Mouse (Mus musculus) heart, embryonic 12.5 days (tissue): Measurements from ENCODE around the gene Cntn3. TPM values are rescaled to one million over a fixed set of nuclear protein-coding genes. Genes with fewer than 3 reads are reported as not detected.

Source experiments
- ATAC-seq: fragments of 200-750 bp; cut with Nextera tagmentation; 2 replicates; pipeline ENCODE4 v1.8.0; 2017; ENCODE audit warnings: moderate TSS enrichment, moderate library complexity; ENCODE audit not compliant: insufficient number of reproducible peaks, low FRiP score
- H3K27ac ChIP-seq: fragments of 300-500 bp; sonication (generic); 2 replicates; pipeline ENCODE4 v1.5.1; 2016; ENCODE audit warnings: mild to moderate bottlenecking, moderate library complexity; ENCODE audit not compliant: poor library complexity, severe bottlenecking
- H3K27me3 ChIP-seq: fragments of 300-500 bp; sonication (generic); replicated peaks from 2 replicates; pipeline ENCODE4 v1.6.1; 2016; ENCODE audit warnings: mild to moderate bottlenecking, moderate library complexity
- H3K36me3 ChIP-seq: fragments of 300-500 bp; sonication (generic); 2 replicates; pipeline ENCODE4 v1.6.1; 2016; ENCODE audit warnings: mild to moderate bottlenecking, moderate library complexity
- H3K4me1 ChIP-seq: fragments of 300-500 bp; sonication (generic); replicated peaks from 2 replicates; pipeline ENCODE4 v1.6.1; 2016; ENCODE audit warnings: mild to moderate bottlenecking
- H3K4me2 ChIP-seq: fragments of 300-500 bp; sonication (generic); 2 replicates; pipeline ENCODE4 v1.6.1; 2016; ENCODE audit warnings: mild to moderate bottlenecking, moderate library complexity
- H3K4me3 ChIP-seq: fragments of 300-500 bp; sonication (generic); 2 replicates; pipeline ENCODE4 v1.5.1; 2016; ENCODE audit warnings: mild to moderate bottlenecking
- H3K9ac ChIP-seq: fragments of 300-500 bp; sonication (generic); 2 replicates; pipeline ENCODE4 v1.6.1; 2016; ENCODE audit warnings: mild to moderate bottlenecking, moderate library complexity
- H3K9me3 ChIP-seq: fragments of 300-500 bp; sonication (generic); replicated peaks from 2 replicates; pipeline ENCODE4 v1.6.1; 2016; ENCODE audit warnings: mild to moderate bottlenecking, moderate library complexity
- WGBS: fragments of 180-500 bp; shearing (Covaris S2); methylation state at CpG from one replicate; pipeline ENCODE4 v1.1.7; 2016; 5-methylcytosine and 5-hydroxymethylcytosine counted together
- polyA plus RNA-seq: library from polyadenylated mRNA; unstranded; fragments of >200 nt; fragmentation: Nextera tagmentation; extraction: Ambion mirVana; gene quantifications from 2 replicates; pipeline ENCODE4 v1.2.1, GENCODE M21; 2016

Cntn3 gene
- polyA plus RNA-seq, 1 experiment from 2014 or later, result 0.28 TPM

DNA sequence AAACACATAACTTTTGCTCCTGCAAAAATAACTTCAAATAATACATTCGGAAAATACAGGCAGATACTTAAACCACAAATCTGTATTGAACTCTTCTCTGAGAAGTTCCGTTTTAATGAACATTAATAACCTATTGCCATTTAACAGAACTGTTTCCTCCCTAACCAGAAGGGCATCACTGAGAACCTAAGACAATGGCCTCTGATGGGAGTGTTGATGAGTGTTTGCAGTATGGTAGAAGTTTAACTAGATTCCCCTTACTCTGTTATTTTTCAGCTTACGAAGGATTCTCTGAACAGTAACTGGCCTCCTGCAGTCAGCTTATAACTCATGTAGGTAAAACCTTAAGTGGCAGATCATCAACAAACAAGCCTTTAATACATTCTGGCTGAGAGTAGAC lies 253.1 kb downstream of the Cntn3 start:
- H3K27me3 ChIP-seq, result no peaks in the 10 kb centered on the region
- no peaks in the 10 kb centered on the region for H3K9me3 ChIP-seq
- no peak overlapping the region for H3K9ac ChIP-seq
- H3K36me3 ChIP-seq, result no peaks in the 10 kb centered on the region
- no peak overlapping the region for H3K4me2 ChIP-seq
- no peak overlapping the region for H3K27ac ChIP-seq
- no peaks in the 10 kb centered on the region for H3K4me1 ChIP-seq
- WGBS, result 77% methylated on average over 3 of the region's 3 CpGs
- no peak for ATAC-seq
- no peak overlapping the region for H3K4me3 ChIP-seq

DNA sequence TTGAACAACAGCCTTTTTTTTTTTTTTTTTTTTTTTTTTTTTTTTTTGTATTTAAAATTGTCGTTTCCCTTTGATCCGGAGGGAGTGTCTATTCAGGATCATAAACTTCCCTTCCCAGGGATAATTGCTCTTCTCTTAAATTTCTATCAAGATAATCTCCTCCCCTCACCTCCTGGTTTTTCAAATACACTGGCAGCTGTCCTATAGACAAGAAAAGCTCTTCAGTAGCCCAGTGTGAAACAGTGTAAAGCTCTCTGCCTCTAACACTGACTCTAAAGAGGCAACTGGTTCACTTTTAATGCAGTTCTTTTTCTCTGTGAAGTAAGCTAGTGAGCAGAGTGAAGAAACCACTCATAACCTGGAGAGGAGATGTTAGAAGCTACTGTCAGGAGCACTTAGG lies 290.0 kb downstream of the Cntn3 start:
- no peak overlapping the region for H3K27ac ChIP-seq
- H3K4me3 ChIP-seq, result no peak overlapping the region
- no peak overlapping the region for H3K9ac ChIP-seq
- no peaks in the 10 kb centered on the region for H3K4me1 ChIP-seq
- H3K4me2 ChIP-seq, result no peak overlapping the region
- WGBS, result 67% methylated on average over 2 of the region's 2 CpGs
- H3K27me3 ChIP-seq, result no peaks in the 10 kb centered on the region
- no peak for ATAC-seq
- H3K9me3 ChIP-seq, result no peaks in the 10 kb centered on the region
- H3K36me3 ChIP-seq, result no peaks in the 10 kb centered on the region

DNA sequence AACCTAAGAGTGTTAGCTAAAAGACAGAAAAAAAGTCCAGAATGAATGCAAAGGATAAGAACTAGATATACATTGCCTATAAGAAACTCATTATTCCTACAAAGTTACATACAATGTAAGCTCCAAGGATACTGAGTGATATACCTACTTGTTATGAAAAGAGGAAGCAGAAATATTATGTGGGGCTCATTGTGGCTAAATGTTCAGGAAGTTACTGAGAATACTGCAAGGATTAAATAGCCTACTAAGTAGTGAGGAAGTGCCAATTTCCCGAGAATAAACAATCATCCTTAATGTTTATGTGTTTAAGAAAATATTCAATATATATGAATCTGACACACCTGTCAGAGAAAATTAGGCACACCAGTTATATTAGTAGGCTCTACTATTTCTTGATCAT lies 341.9 kb downstream of the Cntn3 start:
- H3K4me3 ChIP-seq, result no peak overlapping the region
- H3K27me3 ChIP-seq, result no peaks in the 10 kb centered on the region
- WGBS, result 57% methylated on average over 1 of the region's 1 CpGs
- no peak overlapping the region for H3K27ac ChIP-seq
- no peak for ATAC-seq
- H3K4me1 ChIP-seq, result no peaks in the 10 kb centered on the region
- no peaks in the 10 kb centered on the region for H3K36me3 ChIP-seq
- no peaks in the 10 kb centered on the region for H3K9me3 ChIP-seq
- no peak overlapping the region for H3K4me2 ChIP-seq
- no peak overlapping the region for H3K9ac ChIP-seq

GRCm38 (mm10) chr6:102186316-102186715 lies 386.6 kb downstream of the Cntn3 start:
- H3K27me3 ChIP-seq, result no peaks in the 10 kb centered on the region
- no peak overlapping the region for H3K27ac ChIP-seq
- no peaks in the 10 kb centered on the region for H3K36me3 ChIP-seq
- no peak for ATAC-seq
- 70% methylated on average over 1 of the region's 1 CpGs for WGBS
- H3K4me3 ChIP-seq, result no peak overlapping the region
- H3K9ac ChIP-seq, result no peak overlapping the region
- H3K4me2 ChIP-seq, result no peak overlapping the region
- H3K4me1 ChIP-seq, result no peaks in the 10 kb centered on the region
- no peaks in the 10 kb centered on the region for H3K9me3 ChIP-seq

DNA sequence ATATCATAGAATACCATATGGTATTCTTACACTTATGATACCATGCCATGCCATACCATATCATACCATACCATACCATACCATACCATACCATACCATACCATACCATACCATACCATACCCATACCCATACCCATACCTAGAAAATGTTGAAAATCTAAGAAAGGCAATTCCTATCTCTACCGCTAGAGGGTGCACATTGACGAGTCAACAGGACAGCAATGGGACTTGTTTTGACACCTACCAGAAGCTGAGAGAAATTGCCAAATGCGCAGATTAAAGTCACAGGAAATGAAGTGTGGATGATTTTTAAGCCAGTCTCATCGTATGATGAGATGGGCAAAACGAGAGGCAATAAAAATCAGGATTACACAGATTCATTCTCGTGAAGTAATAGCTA lies 402.0 kb downstream of the Cntn3 start:
- Histone ChIP-seq H3K36me3 (no peaks in the 10 kb centered on the region), H3K4me3 (no peak overlapping the region), H3K27ac (no peak overlapping the region), H3K27me3 (no peaks in the 10 kb centered on the region), H3K4me1 (no peaks in the 10 kb centered on the region), H3K4me2 (no peak overlapping the region), H3K9me3 (no peaks in the 10 kb centered on the region), H3K9ac (no peak overlapping the region)
- 40% methylated on average over 6 of the region's 6 CpGs for WGBS
- no peak for ATAC-seq

GRCm38 (mm10) chr6:102161186-102161585 lies 411.7 kb downstream of the Cntn3 start:
- 86% methylated on average over 3 of the region's 3 CpGs for WGBS
- no peak for ATAC-seq
- Histone ChIP-seq H3K27me3 (no peaks in the 10 kb centered on the region), H3K36me3 (no peaks in the 10 kb centered on the region), H3K4me2 (no peak overlapping the region), H3K9ac (no peak overlapping the region), H3K4me1 (no peaks in the 10 kb centered on the region), H3K4me3 (no peak overlapping the region), H3K9me3 (no peaks in the 10 kb centered on the region), H3K27ac (no peak overlapping the region)

DNA sequence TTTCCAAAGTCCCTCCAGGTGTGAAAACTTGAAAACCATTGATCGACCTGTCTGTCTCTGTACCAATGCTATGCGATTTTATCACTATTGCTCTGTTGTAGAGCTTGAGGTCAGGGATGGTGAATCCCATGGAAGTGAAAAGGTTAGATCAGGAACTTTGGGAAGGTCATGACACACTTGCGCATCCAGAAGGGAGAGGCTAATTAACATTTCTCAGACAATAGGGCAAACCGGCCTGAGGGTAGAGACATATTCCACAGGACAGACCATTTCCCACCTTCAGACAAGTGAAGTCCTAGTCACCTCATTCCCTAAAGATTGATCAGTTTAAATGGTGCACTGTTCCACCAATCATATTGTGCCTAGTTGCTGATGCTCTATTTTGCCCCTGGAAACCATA lies 451.2 kb downstream of the Cntn3 start:
- H3K4me2 ChIP-seq, result no peak overlapping the region
- no peak for ATAC-seq
- WGBS, result 83% methylated on average over 4 of the region's 4 CpGs
- H3K4me1 ChIP-seq, result 0 out of 2 replicates have a peak, but pooled peaks cover 3% of the 10 kb centered on the region
- H3K4me3 ChIP-seq, result no peak overlapping the region
- no peaks in the 10 kb centered on the region for H3K27me3 ChIP-seq
- no peak overlapping the region for H3K9ac ChIP-seq
- H3K36me3 ChIP-seq, result no peaks in the 10 kb centered on the region
- H3K27ac ChIP-seq, result no peak overlapping the region
- no peaks in the 10 kb centered on the region; the same call in 1 of the 2 replicates for H3K9me3 ChIP-seq

GRCm38 (mm10) chr6:102120003-102120402 lies 452.9 kb downstream of the Cntn3 start:
- Histone ChIP-seq H3K27ac (peak overlapping the region; percentile 76; the same call in 1 of the 2 replicates), H3K27me3 (no peaks in the 10 kb centered on the region), H3K36me3 (no peaks in the 10 kb centered on the region), H3K9ac (no peak overlapping the region), H3K4me2 (no peak overlapping the region), H3K4me1 (0 out of 2 replicates have a peak, but pooled peaks cover 3% of the 10 kb centered on the region), H3K4me3 (no peak overlapping the region), H3K9me3 (no peaks in the 10 kb centered on the region; the same call in 1 of the 2 replicates)
- ATAC-seq, result peak; percentile 67; the same call in 1 of the 2 replicates
- WGBS, result 32% methylated on average over 2 of the region's 2 CpGs

DNA sequence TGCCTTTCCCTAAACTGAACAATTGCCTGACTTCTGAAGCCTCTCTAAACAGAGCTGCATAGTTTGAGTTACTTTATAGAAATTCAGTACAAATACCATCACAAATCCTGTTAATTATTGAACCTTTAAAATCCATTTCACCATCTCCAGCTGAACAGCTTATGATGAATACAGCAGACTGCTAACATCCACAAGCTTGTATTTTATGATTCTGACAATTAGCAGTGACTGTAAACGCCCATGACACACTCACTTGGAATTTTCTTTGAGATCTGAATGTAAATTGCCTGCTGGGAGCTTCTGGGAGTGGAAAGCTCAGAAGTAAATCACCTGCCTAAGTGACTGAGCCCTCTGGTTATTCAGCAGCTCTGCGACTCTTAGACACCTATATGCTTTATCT lies 459.3 kb downstream of the Cntn3 start:
- WGBS, result 51% methylated on average over 2 of the region's 2 CpGs
- Histone ChIP-seq H3K27me3 (no peaks in the 10 kb centered on the region), H3K9me3 (no peaks in the 10 kb centered on the region), H3K9ac (no peak overlapping the region), H3K36me3 (no peaks in the 10 kb centered on the region), H3K4me1 (no peaks in the 10 kb centered on the region), H3K27ac (no peak overlapping the region), H3K4me2 (no peak overlapping the region), H3K4me3 (no peak overlapping the region)
- no peak for ATAC-seq
